Mouse (Mus musculus) heart, postnatal 0 days (tissue): Measurements from ENCODE around the gene Anks1b.

Source experiments
- CTCF ChIP-seq: IDR thresholded peaks from 2 replicates; pipeline ENCODE4 v1.5.1; 2016; ENCODE audit warnings: antibody characterized with exemption, control low read depth, low read depth
- EP300 ChIP-seq: IDR thresholded peaks from 2 replicates; pipeline ENCODE4 v1.6.1; 2016; ENCODE audit warnings: antibody characterized with exemption, low read depth

DNA sequence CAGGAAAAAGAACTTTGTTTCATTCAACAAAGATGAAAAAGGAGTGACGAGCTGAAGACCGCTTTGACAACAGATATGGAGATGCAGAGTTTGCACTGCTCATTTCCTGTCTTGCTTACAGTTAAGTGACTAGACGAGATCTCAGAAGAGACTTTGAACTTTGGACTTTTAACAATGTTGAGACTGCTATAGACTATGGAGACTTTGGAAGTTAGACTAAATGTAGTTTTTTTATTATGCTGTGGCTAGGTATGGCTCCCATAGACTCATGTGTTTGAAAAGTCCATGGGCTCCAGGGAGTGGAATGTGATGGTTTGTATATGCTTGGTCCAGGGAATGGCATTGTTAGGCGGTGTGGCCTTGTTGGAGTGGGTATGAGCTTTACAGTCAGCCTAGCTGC is 1108.5 kb downstream of the Anks1b start:
- TF ChIP-seq CTCF (no peak), EP300 (no peak)
